Mouse (Mus musculus) kidney, embryonic 16.5 days (tissue): ENCODE results near the gene Bfsp1. TPM values are rescaled to one million over a fixed set of nuclear protein-coding genes. Genes with fewer than 3 reads are reported as not detected.

Source experiments
- ATAC-seq: fragments of 200-750 bp; cut with Nextera tagmentation; 2 replicates; pipeline ENCODE4 v1.8.0; 2017; ENCODE audit warnings: moderate TSS enrichment; ENCODE audit not compliant: low FRiP score, low TSS enrichment
- H3K27ac ChIP-seq: fragments of 300-500 bp; sonication (generic); 2 replicates; pipeline ENCODE4 v1.5.1; 2014; ENCODE audit warnings: low read length
- H3K27me3 ChIP-seq: fragments of 300-500 bp; sonication (generic); 2 replicates; pipeline ENCODE4 v1.6.1; 2014; ENCODE audit warnings: low read length, control low read depth, mixed read lengths; ENCODE audit not compliant: insufficient read depth
- H3K36me3 ChIP-seq: fragments of 300-500 bp; sonication (generic); 2 replicates; pipeline ENCODE4 v1.6.1; 2014; ENCODE audit warnings: low read length, control low read depth, mixed read lengths; ENCODE audit not compliant: insufficient read depth
- H3K4me1 ChIP-seq: fragments of 300-500 bp; sonication (generic); 2 replicates; pipeline ENCODE4 v1.6.1; 2014; ENCODE audit warnings: low read length, control low read depth, mixed read lengths; ENCODE audit not compliant: insufficient read depth
- H3K4me2 ChIP-seq: fragments of 300-500 bp; sonication (generic); replicated peaks from 2 replicates; pipeline ENCODE4 v1.6.1; 2014; ENCODE audit warnings: low read depth, low read length
- H3K4me3 ChIP-seq: fragments of 300-500 bp; sonication (generic); 2 replicates; pipeline ENCODE4 v1.5.1; 2014; ENCODE audit warnings: mild to moderate bottlenecking, low read length
- H3K9ac ChIP-seq: fragments of 300-500 bp; sonication (generic); replicated peaks from 2 replicates; pipeline ENCODE4 v1.6.1; 2014; ENCODE audit warnings: low read length
- H3K9me3 ChIP-seq: fragments of 300-500 bp; sonication (generic); 2 replicates; pipeline ENCODE4 v1.6.1; 2016; ENCODE audit warnings: low read length, control low read depth
- WGBS: fragments of 180-500 bp; shearing (Covaris S2); extraction: QIAGEN DNeasy Blood & Tissue Kit; methylation state at CpG from one replicate; pipeline ENCODE4 v1.1.7; 2014; 5-methylcytosine and 5-hydroxymethylcytosine counted together
- polyA plus RNA-seq: library from polyadenylated mRNA; unstranded; fragments of >200 nt; fragmentation: Nextera tagmentation; extraction: Ambion mirVana; gene quantifications from 2 replicates; pipeline ENCODE4 v1.2.1, GENCODE M21; 2015

The Bfsp1 gene
- polyA plus RNA-seq, 1 experiment from 2014 or later: 1.8 TPM

DNA sequence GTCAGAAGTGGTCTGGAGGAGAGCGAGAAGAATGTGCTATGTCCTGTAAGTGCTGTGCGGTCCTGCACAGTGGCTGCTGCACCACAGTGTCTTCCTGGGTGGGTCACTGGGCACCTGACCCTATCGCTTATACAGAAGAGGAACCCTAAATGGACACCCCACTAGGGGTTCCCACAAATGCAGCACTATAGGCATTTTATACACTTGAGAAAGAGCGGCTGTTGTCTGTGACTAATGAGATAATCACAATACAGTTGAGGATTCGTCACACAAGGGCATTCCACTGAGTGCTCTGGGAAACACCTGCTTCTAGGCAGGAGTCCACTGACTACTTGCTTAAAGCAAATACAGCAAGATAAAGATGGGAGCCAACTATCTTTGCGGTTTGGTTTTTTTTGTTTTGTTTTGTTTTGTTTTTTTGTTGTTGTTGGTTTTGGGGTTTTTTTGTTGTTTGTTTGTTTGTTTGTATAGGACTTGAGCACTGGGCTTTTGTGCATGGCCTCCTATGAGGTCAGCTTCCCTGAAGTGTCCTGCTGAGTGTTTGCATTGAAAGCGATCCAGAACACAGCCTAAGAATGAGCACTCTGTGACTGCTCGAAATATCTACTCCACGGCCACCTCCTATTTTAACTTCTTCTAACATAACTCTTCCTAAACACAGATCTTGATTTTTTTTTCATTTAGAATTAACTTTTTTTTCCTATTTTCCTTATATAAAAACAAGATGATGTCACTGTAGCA is 55.9 kb downstream of the Bfsp1 start:
- Histone ChIP-seq H3K36me3 (no peaks in the 10 kb centered on the region), H3K4me2 (peak overlapping the region; percentile 20), H3K4me3 (no peak overlapping the region), H3K4me1 (peaks cover 12% of the 10 kb centered on the region), H3K9ac (no peak overlapping the region), H3K9me3 (no peaks in the 10 kb centered on the region), H3K27me3 (no peaks in the 10 kb centered on the region), H3K27ac (peak overlapping the region; percentile 3; the same call in 1 of the 2 replicates)
- peak; percentile 66 for ATAC-seq
- WGBS: 69% methylated on average over 9 of the region's 9 CpGs

- Histone ChIP-seq H3K9ac (no peak overlapping the region), H3K27me3 (no peaks in the 10 kb centered on the region), H3K4me2 (peak overlapping the region; percentile 20), H3K4me1 (peaks cover 12% of the 10 kb centered on the region), H3K27ac (peak overlapping the region; percentile 44), H3K9me3 (no peaks in the 10 kb centered on the region), H3K4me3 (no peak overlapping the region), H3K36me3 (no peaks in the 10 kb centered on the region)
- peak; percentile 92 for ATAC-seq
- WGBS: 40% methylated on average over 15 of the region's 15 CpGs
Measured at GRCm38 (mm10) chr2:143806140-143806923, 56.6 kb downstream of the Bfsp1 start.

DNA sequence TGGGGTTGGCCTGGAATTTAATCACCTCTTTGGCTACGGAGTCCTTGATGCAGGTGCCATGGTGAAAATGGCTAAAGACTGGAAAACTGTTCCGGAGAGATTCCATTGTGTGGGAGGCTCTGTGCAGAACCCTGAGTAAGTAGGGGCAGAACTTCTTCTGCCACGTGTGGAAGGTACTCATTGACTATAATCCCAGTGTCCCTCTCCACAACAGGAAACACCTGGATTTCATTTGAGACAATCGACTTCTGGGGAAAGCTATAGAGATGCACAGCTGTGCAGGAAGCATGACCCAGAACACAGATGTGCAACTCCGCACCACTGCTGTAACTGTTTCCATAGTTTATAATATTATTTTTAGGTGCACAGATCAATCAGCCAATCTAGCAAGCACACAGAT is 61.9 kb downstream of the Bfsp1 start:
- no peak for ATAC-seq
- Histone ChIP-seq H3K9me3 (no peaks in the 10 kb centered on the region), H3K27ac (no peak overlapping the region), H3K4me1 (0 out of 2 replicates have a peak, but pooled peaks cover 3% of the 10 kb centered on the region), H3K9ac (no peak overlapping the region), H3K27me3 (no peaks in the 10 kb centered on the region), H3K4me3 (no peak overlapping the region), H3K36me3 (no peaks in the 10 kb centered on the region), H3K4me2 (no peak overlapping the region)
- WGBS: 65% methylated on average over 5 of the region's 5 CpGs

- H3K27ac ChIP-seq: no peak overlapping the region
- no peak for ATAC-seq
- H3K4me2 ChIP-seq: no peak overlapping the region
- no peaks in the 10 kb centered on the region for H3K36me3 ChIP-seq
- H3K27me3 ChIP-seq: no peaks in the 10 kb centered on the region
- H3K4me3 ChIP-seq: no peak overlapping the region
- no peak overlapping the region for H3K9ac ChIP-seq
- no peaks in the 10 kb centered on the region for H3K4me1 ChIP-seq
- WGBS: 71% methylated on average over 4 of the region's 4 CpGs
- H3K9me3 ChIP-seq: no peaks in the 10 kb centered on the region
Measured at GRCm38 (mm10) chr2:143796335-143797013, 66.5 kb downstream of the Bfsp1 start.

DNA sequence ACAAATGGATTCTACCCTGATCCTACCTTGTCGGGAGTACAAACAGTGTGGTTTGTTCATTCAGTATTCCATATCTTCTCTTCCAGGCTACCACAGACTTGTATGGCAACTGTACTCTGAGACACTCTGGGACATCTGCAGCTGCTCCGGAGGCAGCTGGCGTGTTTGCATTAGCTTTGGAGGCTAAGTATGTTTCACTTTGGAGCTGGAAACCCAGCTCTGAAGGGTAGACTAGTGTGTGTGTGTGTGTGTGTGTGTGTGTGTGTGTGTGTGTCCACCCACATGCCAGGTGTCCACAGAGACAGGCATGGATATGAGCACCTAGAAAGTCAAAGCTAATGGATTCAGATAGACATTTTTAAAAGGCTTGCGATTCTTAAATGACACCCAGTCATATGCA is 67.1 kb downstream of the Bfsp1 start:
- Histone ChIP-seq H3K4me1 (no peaks in the 10 kb centered on the region), H3K4me2 (no peak overlapping the region), H3K27ac (no peak overlapping the region), H3K36me3 (no peaks in the 10 kb centered on the region), H3K4me3 (no peak overlapping the region), H3K27me3 (no peaks in the 10 kb centered on the region), H3K9me3 (no peaks in the 10 kb centered on the region), H3K9ac (no peak overlapping the region)
- no peak for ATAC-seq
- WGBS: 91% methylated on average over 4 of the region's 4 CpGs

DNA sequence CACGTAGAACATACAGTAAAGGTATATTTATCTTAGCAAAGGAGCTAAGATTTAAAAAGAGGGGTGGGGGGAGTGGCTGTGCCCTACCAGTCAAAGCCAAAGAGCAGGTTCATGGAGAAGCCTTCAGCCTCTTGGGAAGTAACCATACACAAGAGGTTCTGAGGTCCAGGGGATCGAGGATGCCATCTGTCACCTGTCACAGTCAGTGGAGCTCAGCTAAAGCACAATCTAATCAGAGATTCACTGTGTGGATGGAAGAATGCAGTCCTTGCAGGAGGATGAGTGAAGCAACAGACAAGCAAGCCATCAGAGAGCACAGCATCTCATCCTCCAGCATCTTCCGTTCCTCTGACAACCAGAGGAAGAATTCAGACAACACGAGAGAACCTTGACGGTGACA is 73.1 kb downstream of the Bfsp1 start:
- no peaks in the 10 kb centered on the region for H3K36me3 ChIP-seq
- H3K27ac ChIP-seq: no peak overlapping the region
- no peaks in the 10 kb centered on the region for H3K9me3 ChIP-seq
- H3K4me1 ChIP-seq: no peaks in the 10 kb centered on the region
- H3K4me2 ChIP-seq: no peak overlapping the region
- H3K9ac ChIP-seq: no peak overlapping the region
- no peak overlapping the region for H3K4me3 ChIP-seq
- H3K27me3 ChIP-seq: no peaks in the 10 kb centered on the region
- no peak for ATAC-seq
- 76% methylated on average over 5 of the region's 5 CpGs for WGBS

DNA sequence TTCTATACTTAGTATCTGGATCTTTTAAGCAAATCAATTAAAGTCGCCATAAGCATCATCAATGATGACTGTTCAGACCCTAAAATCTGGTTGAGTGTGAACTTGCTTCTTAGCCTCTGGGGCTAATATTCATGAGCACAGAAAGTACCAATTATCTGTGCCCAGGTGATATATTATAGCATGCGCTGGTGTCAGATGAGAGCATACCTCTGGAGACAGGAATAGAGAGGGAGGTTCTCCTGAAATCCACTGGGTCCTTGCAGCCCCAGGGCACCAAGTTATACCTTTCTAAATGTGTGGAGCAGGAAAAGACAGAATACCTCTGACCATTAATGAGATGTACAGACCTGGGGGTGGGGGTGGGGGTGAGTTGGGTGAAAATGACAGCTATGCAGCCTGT is 82.7 kb downstream of the Bfsp1 start:
- ATAC-seq: no peak
- H3K9me3 ChIP-seq: no peaks in the 10 kb centered on the region
- WGBS: 88% methylated on average over 2 of the region's 2 CpGs
- H3K27ac ChIP-seq: no peak overlapping the region
- H3K4me1 ChIP-seq: no peaks in the 10 kb centered on the region
- no peaks in the 10 kb centered on the region for H3K36me3 ChIP-seq
- no peaks in the 10 kb centered on the region for H3K27me3 ChIP-seq
- no peak overlapping the region for H3K4me2 ChIP-seq
- H3K9ac ChIP-seq: no peak overlapping the region
- H3K4me3 ChIP-seq: no peak overlapping the region

Other genes with a start within 250 kb of the Bfsp1 start
- 437 and 471 TPM in 2 replicates for gene Dstn, start 52.1 kb upstream of the Bfsp1 start, polyA plus RNA-seq
- gene Rrbp1, start 148.1 kb upstream of the Bfsp1 start, polyA plus RNA-seq: 66.7 and 78.0 TPM in 2 replicates
- not detected in 2 replicates for gene Banf2, start 169.9 kb upstream of the Bfsp1 start, polyA plus RNA-seq